Mouse (Mus musculus) thymus, adult 2 months (tissue): ENCODE measurements at regions not wholly inside any gene's neighbourhood (a gene's known extent, or its start where the extent isn't known, plus 50 kb on each side); places are given as distances from the start of the nearest gene placed in this dataset.

Experiments used
- DNase-seq: peaks from one replicate; pipeline ENCODE4 v3.0.0; 2021
- H3K27ac ChIP-seq: fragments of 200-500 bp; 2 replicates; pipeline ENCODE4 v1.5.1; 2012; ENCODE audit warnings: low read length, control low read depth; ENCODE audit not compliant: control insufficient read depth, insufficient read depth
- H3K27me3 ChIP-seq: fragments of 200-500 bp; 2 replicates; pipeline ENCODE4 v1.6.1; 2012; ENCODE audit warnings: mild to moderate bottlenecking, low read length, moderate library complexity, mixed read lengths; ENCODE audit not compliant: control insufficient read depth, insufficient read depth
- H3K36me3 ChIP-seq: fragments of 200-500 bp; 2 replicates; pipeline ENCODE4 v1.6.1; 2012; ENCODE audit warnings: mild to moderate bottlenecking, low read length, moderate library complexity; ENCODE audit not compliant: control insufficient read depth, insufficient read depth
- H3K4me1 ChIP-seq: fragments of 200-500 bp; replicated peaks from 2 replicates; pipeline ENCODE4 v1.6.1; 2012; ENCODE audit warnings: low read length; ENCODE audit not compliant: control insufficient read depth, insufficient read depth
- H3K4me3 ChIP-seq: fragments of 200-500 bp; 2 replicates; pipeline ENCODE4 v1.5.1; 2012; ENCODE audit warnings: mild to moderate bottlenecking, low read length, control low read depth, moderate library complexity; ENCODE audit not compliant: control insufficient read depth, insufficient read depth
- CTCF ChIP-seq: fragments of 200-500 bp; IDR thresholded peaks from 2 replicates; pipeline ENCODE4 v1.5.1; 2012; ENCODE audit warnings: mild to moderate bottlenecking, control low read depth, low read length, moderate library complexity, borderline replicate concordance; ENCODE audit not compliant: control insufficient read depth, poor library complexity, insufficient read depth; ENCODE audit errors: extremely low read depth
- POLR2A ChIP-seq: fragments of 200-500 bp; IDR thresholded peaks from 2 replicates; pipeline ENCODE4 v1.6.1; 2012; ENCODE audit warnings: mild to moderate bottlenecking, low read length, control low read depth, moderate library complexity; ENCODE audit not compliant: control insufficient read depth, poor library complexity, insufficient read depth; ENCODE audit errors: extremely low read depth
- WGBS: fragments of 180-500 bp; shearing (Covaris S2); methylation state at CpG from one replicate; pipeline ENCODE4 v1.1.7; 2018; 5-methylcytosine and 5-hydroxymethylcytosine counted together

DNA sequence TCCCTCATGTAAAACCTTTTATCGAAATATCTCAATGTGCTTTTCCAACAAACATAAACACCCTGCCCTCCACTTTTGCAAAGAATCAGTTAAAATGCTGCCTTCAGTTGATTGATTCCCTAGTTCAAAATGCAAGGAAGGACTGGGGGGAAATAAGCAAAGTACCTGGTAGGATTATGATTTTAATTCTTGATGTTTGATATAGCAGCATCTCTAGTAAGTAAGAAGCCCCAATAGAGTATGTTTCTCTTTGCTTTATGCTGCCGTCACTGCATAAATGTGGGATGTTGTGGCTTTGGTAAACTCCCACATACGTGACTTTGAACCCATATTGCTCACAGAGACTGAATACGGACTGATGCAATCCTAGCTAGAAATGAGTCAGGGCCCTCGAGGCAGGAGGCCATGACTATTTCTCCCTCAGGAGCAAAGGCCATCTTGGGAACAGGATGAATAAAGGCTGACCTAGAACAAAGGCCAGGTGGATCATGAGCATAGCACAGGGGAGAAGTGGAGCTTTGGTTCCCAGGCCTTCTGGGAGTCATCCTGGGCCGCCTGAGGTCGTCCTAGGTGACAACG is 179.0 kb upstream of the Klf7 start:
- no peak overlapping the region for H3K4me3 ChIP-seq
- no peak for TF ChIP-seq POLR2A
- TF ChIP-seq CTCF: no peak
- peaks cover 12% of the 10 kb centered on the region for H3K4me1 ChIP-seq
- DNase-seq: no peak
- no peaks in the 10 kb centered on the region for H3K27me3 ChIP-seq
- WGBS: 74% methylated on average over 8 of the region's 8 CpGs
- no peak overlapping the region for H3K27ac ChIP-seq
- H3K36me3 ChIP-seq: no peaks in the 10 kb centered on the region

DNA sequence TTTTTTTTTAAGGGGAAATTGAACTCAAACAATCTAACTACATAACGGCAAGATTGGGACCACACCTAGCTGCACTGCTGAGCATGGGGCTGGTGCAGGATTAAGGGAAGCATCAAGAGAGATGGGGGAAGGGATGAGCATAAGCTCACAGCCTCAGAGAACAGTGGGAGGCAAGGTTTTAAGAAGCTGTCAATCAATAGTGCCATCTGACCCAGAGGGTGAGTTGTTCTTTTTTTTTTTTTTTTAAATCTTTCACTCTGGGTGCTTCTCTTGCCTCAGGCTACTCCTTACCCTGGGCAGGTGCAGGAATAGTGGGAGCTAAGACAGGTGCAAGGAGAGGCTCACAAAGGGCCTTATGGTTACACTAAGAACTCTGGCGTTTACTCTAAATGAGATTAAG is 176.9 kb upstream of the Klf7 start:
- DNase-seq: no peak
- TF ChIP-seq CTCF: no peak
- TF ChIP-seq POLR2A: no peak
- H3K36me3 ChIP-seq: no peaks in the 10 kb centered on the region
- H3K27ac ChIP-seq: no peak overlapping the region
- H3K4me3 ChIP-seq: no peak overlapping the region
- no peaks in the 10 kb centered on the region for H3K27me3 ChIP-seq
- H3K4me1 ChIP-seq: peaks cover 6% of the 10 kb centered on the region; the same call in 1 of the 2 replicates
- 91% methylated on average over 2 of the region's 2 CpGs for WGBS

GRCm38 (mm10) chr1:64298188-64298587 is 176.1 kb upstream of the Klf7 start:
- Histone ChIP-seq H3K36me3 (no peaks in the 10 kb centered on the region), H3K4me1 (peaks cover 6% of the 10 kb centered on the region; the same call in 1 of the 2 replicates), H3K4me3 (no peak overlapping the region), H3K27ac (no peak overlapping the region), H3K27me3 (no peaks in the 10 kb centered on the region)
- TF ChIP-seq CTCF: no peak
- TF ChIP-seq POLR2A: no peak
- WGBS: 94% methylated on average over 14 of the region's 14 CpGs
- no peak for DNase-seq

DNA sequence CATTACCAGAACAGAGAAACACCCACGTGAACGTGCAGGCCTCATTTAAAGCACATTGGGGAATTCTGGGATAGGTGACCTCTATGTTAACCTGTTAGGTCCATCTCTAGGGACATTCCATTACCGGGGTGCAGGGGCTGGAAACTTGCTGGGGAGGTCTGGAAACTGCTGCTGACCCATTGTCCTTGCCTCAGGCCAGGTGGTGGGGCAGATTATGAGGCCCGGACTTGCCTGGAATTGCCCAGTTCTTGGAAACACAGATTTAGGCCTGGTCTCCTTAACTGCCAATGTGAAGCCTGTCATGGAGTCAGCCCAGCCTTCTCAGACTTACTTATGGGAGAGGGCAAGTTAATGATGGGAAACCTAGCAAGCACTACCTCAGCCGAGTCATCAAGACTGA is 175.3 kb upstream of the Klf7 start:
- no peak for DNase-seq
- Histone ChIP-seq H3K4me3 (no peak overlapping the region), H3K27me3 (no peaks in the 10 kb centered on the region), H3K27ac (no peak overlapping the region), H3K4me1 (0 out of 2 replicates have a peak, but pooled peaks cover 3% of the 10 kb centered on the region), H3K36me3 (no peaks in the 10 kb centered on the region)
- 91% methylated on average over 5 of the region's 5 CpGs for WGBS
- TF ChIP-seq POLR2A (no peak), CTCF (no peak)

DNA sequence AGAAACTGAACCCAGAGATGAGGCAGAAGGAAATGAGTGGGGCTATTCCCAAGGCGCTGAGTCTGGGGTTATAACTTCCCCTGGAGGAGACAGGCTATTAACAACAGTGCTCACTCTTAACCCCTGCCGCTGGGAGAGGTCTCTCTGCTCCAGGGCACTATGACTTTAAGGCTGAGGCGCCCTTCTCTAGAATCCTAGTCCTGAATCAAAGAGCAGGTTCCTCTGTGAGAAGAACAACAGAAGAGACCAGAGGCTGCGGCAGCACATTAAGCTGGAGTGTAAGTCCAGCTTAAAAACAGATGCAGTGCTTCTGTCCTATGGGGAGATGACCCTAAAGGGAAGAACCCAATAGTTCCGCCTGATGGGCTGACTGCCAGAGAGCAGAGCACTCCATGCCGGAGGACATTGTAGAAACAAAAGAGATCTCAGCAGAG is 173.4 kb upstream of the Klf7 start:
- Histone ChIP-seq H3K4me3 (no peak overlapping the region), H3K36me3 (no peaks in the 10 kb centered on the region), H3K27ac (no peak overlapping the region), H3K27me3 (no peaks in the 10 kb centered on the region), H3K4me1 (peaks cover 4% of the 10 kb centered on the region; the same call in 1 of the 2 replicates)
- no peak for DNase-seq
- no peak for TF ChIP-seq POLR2A
- no peak for TF ChIP-seq CTCF
- WGBS: 75% methylated on average over 6 of the region's 6 CpGs

GRCm38 (mm10) chr1:64295051-64295450 is 173.0 kb upstream of the Klf7 start:
- DNase-seq: no peak

GRCm38 (mm10) chr1:64288812-64289447 is 166.8 kb upstream of the Klf7 start:
- TF ChIP-seq CTCF (no peak), POLR2A (no peak)
- Histone ChIP-seq H3K4me3 (no peak overlapping the region), H3K27ac (no peak overlapping the region), H3K4me1 (peaks cover 6% of the 10 kb centered on the region; the same call in 1 of the 2 replicates), H3K36me3 (no peaks in the 10 kb centered on the region), H3K27me3 (no peaks in the 10 kb centered on the region)
- DNase-seq: no peak
- WGBS: 94% methylated on average over 12 of the region's 12 CpGs

More at GRCm38 (mm10) chr1:64295051-64295450, 173.0 kb upstream of the Klf7 start:
- Histone ChIP-seq H3K4me1 (peaks cover 6% of the 10 kb centered on the region; the same call in 1 of the 2 replicates), H3K27me3 (no peaks in the 10 kb centered on the region), H3K4me3 (no peak overlapping the region), H3K27ac (no peak overlapping the region), H3K36me3 (no peaks in the 10 kb centered on the region)
- TF ChIP-seq CTCF (no peak), POLR2A (no peak)
- WGBS: 82% methylated on average over 7 of the region's 7 CpGs

- Histone ChIP-seq H3K4me1 (peaks cover 6% of the 10 kb centered on the region; the same call in 1 of the 2 replicates), H3K27me3 (no peaks in the 10 kb centered on the region), H3K4me3 (no peak overlapping the region), H3K27ac (no peak overlapping the region), H3K36me3 (no peaks in the 10 kb centered on the region)
- TF ChIP-seq CTCF: no peak
- TF ChIP-seq POLR2A: no peak
- no peak for DNase-seq
- WGBS: 79% methylated on average over 2 of the region's 2 CpGs
Measured at GRCm38 (mm10) chr1:64287068-64287467, 165.0 kb upstream of the Klf7 start.
